Mouse (Mus musculus) CH12.LX (cell line): Measurements from ENCODE around the gene Mcl1.

Experiments
- CHD2 ChIP-seq: IDR thresholded peaks from 2 replicates; pipeline ENCODE4 v1.6.1; 2011; ENCODE audit warnings: low read length, improper control_type of control experiment
- CTCF ChIP-seq, 2 experiments: IDR thresholded peaks in 1 of 2; conservative IDR thresholded peaks in 1 of 2; 2 replicates each; pipeline ENCODE4 v1.5.1; 2011 to 2012; ENCODE audit warnings: low read depth in 2 of 2, low read length in 2 of 2, improper control_type of control experiment in 1 of 2, inconsistent platforms in 1 of 2, mild to moderate bottlenecking in 1 of 2, moderate library complexity in 1 of 2
- EP300 ChIP-seq: IDR thresholded peaks from 2 replicates; pipeline ENCODE4 v1.6.1; 2011; ENCODE audit warnings: low read length, improper control_type of control experiment
- MAX ChIP-seq: IDR thresholded peaks from 2 replicates; pipeline ENCODE4 v1.6.1; 2011; ENCODE audit warnings: low read length, improper control_type of control experiment
- MEF2A ChIP-seq: IDR thresholded peaks from 2 replicates; pipeline ENCODE4 v1.6.1; 2014; ENCODE audit warnings: low read depth, mild to moderate bottlenecking, inconsistent platforms, low read length, improper control_type of control experiment, borderline replicate concordance
- MYC ChIP-seq: IDR thresholded peaks from 2 replicates; pipeline ENCODE4 v1.6.1; 2011; ENCODE audit warnings: low read depth, mild to moderate bottlenecking, improper control_type of control experiment, low read length
- NELFE ChIP-seq: IDR thresholded peaks from 2 replicates; pipeline ENCODE4 v1.6.1; 2011; ENCODE audit warnings: low read depth, low read length, improper control_type of control experiment
- NRF1 ChIP-seq: IDR thresholded peaks from 2 replicates; pipeline ENCODE4 v1.6.1; 2014; ENCODE audit warnings: low read depth, mild to moderate bottlenecking, inconsistent platforms, low read length, improper control_type of control experiment, moderate library complexity
- POLR2A ChIP-seq: IDR thresholded peaks from 2 replicates; pipeline ENCODE4 v1.6.1; 2011; ENCODE audit warnings: low read depth, mild to moderate bottlenecking, improper control_type of control experiment, low read length
- RAD21 ChIP-seq: IDR thresholded peaks from 2 replicates; pipeline ENCODE4 v1.6.1; 2011; ENCODE audit warnings: low read depth, mild to moderate bottlenecking, low read length, improper control_type of control experiment, moderate library complexity
- USF1 ChIP-seq: IDR thresholded peaks from 2 replicates; pipeline ENCODE4 v1.6.1; 2014; ENCODE audit warnings: low read depth, mild to moderate bottlenecking, inconsistent platforms, low read length, improper control_type of control experiment
- ZMIZ1 ChIP-seq: IDR thresholded peaks from 2 replicates; pipeline ENCODE4 v1.6.1; 2012; ENCODE audit warnings: low read depth, mild to moderate bottlenecking, inconsistent platforms, low read length, improper control_type of control experiment
- ZNF384 ChIP-seq: IDR thresholded peaks from 2 replicates; pipeline ENCODE4 v1.6.1; 2012; ENCODE audit warnings: low read depth, low read length, improper control_type of control experiment, inconsistent platforms

GRCm38 (mm10) chr3:95668026-95668425 lies 9.4 kb downstream of the Mcl1 start:
- TF ChIP-seq ZMIZ1 (no peak), POLR2A (no peak), NELFE (no peak), CTCF (conservative IDR thresholded peaks at IDR 0.05 in 1 of 2, IDR thresholded peaks at IDR 0.05 in 1 of 2; ENCODE audit: low read depth in 2 of 2, low read length in 2 of 2) (no peak), RAD21 (no peak), ZNF384 (no peak), USF1 (no peak), EP300 (no peak), MAX (no peak), MEF2A (no peak), NRF1 (no peak), CHD2 (no peak), MYC (no peak)
